Mouse (Mus musculus): ENCODE data around the gene Ssc5d. TPM values are rescaled to one million over a fixed set of nuclear protein-coding genes. Genes with fewer than 3 reads are reported as not detected.

Gene Ssc5d
- polyA plus RNA-seq, 1 experiment from 2014 or later, result 0.97 TPM

DNA sequence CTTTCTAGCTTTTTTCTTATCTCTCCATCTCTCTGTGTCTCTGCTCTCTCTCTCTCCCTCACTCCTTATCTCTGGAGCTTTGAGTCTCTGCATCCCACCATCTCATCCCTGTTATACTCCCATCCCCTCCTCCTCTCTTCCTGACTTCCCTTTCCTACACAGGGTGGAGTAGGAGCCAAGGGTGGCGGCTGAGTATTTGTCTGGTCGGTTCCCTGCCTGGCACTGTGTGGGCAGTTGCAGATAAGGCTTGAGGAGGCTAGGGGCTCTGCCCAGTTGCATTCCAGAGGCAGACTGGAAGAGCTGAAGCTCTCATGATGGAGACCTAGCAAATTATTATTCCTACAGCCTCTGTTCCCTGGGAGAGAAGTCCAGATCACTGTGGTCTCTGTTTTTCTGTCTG is 62.7 kb downstream of the Ssc5d start:
- no peaks in the 10 kb centered on the region for H3K4me1 ChIP-seq (ENCODE audit: control insufficient read depth, insufficient read depth, low read length)
- ATAC-seq (replicated peaks; ENCODE audit: insufficient number of reproducible peaks, low FRiP score, low TSS enrichment, low read depth), result no peak

DNA sequence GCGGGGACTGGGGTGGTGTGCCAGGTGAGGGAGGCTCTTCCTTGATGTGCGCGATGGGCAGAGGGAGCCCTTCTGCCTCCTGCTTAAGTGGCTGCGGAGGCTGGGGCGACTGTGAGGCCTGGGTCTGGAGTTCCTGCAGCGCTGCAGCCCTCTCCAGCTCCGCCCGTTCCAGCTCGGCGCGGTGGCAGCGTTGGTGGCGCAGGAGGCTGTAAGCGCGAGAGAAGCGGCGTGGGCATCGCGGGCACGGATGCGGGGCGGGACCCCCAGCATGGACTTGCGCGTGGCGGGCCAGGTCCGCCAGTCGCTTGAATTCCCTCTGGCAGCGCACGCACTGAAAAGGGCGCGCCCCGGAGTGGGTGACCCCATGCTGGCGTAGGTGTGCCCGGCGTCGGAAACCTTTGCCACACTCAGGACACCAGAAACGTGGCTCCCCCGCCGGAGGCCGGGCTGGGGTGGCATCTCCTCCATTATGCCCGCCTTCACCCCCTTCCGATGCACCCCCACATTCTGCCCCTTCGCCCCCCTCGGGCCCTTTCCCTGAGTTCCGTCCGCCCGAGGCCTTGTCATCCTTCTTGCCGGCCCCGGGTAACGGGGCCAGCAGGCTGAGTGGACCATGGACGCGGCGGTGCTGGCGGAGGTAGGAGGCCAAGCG is 67.9 kb downstream of the Ssc5d start:
- 29% methylated on average over 44 of the region's 55 CpGs for WGBS
- H3K4me2 ChIP-seq (ENCODE audit: low read depth, low read length), result peak overlapping the region; percentile 21; the same call in 1 of the 2 replicates
- peak overlapping the region; percentile 9; the same call in 1 of the 2 replicates for H3K9ac ChIP-seq (replicated peaks; ENCODE audit: low read length)
- no peaks in the 10 kb centered on the region for H3K4me1 ChIP-seq (ENCODE audit: control insufficient read depth, insufficient read depth, low read length)
- H3K36me3 ChIP-seq (replicated peaks; ENCODE audit: control insufficient read depth, insufficient read depth, low read depth, low read length), result peaks cover 4% of the 10 kb centered on the region; the same call in 1 of the 2 replicates
- H3K27ac ChIP-seq (replicated peaks; ENCODE audit: low read depth, low read length), result no peak overlapping the region
- no peak for ATAC-seq (replicated peaks; ENCODE audit: insufficient number of reproducible peaks, low FRiP score, low TSS enrichment, low read depth)
- no peak for DNase-seq (ENCODE audit: low spot score)
- no peaks in the 10 kb centered on the region for H3K9me3 ChIP-seq (replicated peaks; ENCODE audit: control insufficient read depth, low read length)
- H3K27me3 ChIP-seq (ENCODE audit: control insufficient read depth, insufficient read depth, low read length), result peaks cover 21% of the 10 kb centered on the region
- H3K4me3 ChIP-seq (ENCODE audit: low read depth, low read length), result no peak overlapping the region

More for the DNA sequence above, 62.7 kb downstream of the Ssc5d start:
- Histone ChIP-seq H3K27me3 (ENCODE audit: control insufficient read depth, insufficient read depth, low read length) (peaks cover 7% of the 10 kb centered on the region), H3K9me3 (replicated peaks; ENCODE audit: control insufficient read depth, low read length) (no peaks in the 10 kb centered on the region), H3K4me3 (ENCODE audit: low read depth, low read length) (no peak overlapping the region), H3K27ac (replicated peaks; ENCODE audit: low read depth, low read length) (no peak overlapping the region), H3K36me3 (replicated peaks; ENCODE audit: control insufficient read depth, insufficient read depth, low read depth, low read length) (no peaks in the 10 kb centered on the region; the same call in 1 of the 2 replicates), H3K9ac (replicated peaks; ENCODE audit: low read length) (no peak overlapping the region), H3K4me2 (ENCODE audit: low read depth, low read length) (no peak overlapping the region)
- DNase-seq (ENCODE audit: low spot score), result no peak
- WGBS, result 65% methylated on average over 2 of the region's 2 CpGs

DNA sequence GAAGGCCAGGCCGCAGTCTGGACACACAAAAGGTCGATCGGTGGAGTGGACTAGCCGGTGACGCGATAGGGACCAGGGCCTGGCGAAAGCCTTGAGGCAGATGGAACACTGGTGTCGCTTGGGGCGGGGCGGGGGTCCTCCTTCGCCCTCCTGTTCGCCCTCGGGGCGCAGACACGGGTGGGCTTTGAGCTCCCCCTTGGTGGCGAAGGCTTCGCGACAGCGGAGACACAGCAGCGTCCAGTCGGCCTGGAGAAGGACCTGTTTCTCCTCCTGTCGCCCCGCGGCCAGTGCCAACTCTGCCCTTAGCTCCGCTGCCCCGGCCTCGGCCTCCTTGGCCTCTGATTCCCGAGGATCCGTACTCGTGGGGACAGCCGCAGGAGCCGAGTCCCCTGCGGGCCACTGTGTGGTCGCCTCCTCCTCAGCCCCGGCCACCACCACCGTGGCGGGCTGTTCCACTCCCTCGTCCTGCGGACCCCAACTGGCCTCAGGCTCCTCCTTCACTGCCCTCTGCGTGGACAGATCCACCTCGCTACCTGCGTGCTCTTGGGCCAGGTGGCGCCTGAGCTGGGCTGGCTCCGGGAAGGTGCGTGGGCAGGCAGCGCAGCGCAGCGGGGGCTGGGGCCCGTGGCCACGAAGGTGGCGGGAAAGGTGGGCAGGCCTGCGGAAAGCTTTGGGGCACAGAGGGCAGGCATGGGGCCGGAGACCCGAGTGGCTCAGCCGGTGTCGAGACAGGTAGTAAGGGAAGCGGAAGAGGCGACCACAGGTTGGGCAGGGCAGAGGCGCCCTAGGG is 68.6 kb downstream of the Ssc5d start:
- H3K27ac ChIP-seq (replicated peaks; ENCODE audit: low read depth, low read length), result no peak overlapping the region
- peak overlapping the region; percentile 8; the same call in 1 of the 2 replicates for H3K4me3 ChIP-seq (ENCODE audit: low read depth, low read length)
- peak overlapping the region; percentile 21; the same call in 1 of the 2 replicates for H3K4me2 ChIP-seq (ENCODE audit: low read depth, low read length)
- peaks cover 21% of the 10 kb centered on the region for H3K27me3 ChIP-seq (ENCODE audit: control insufficient read depth, insufficient read depth, low read length)
- no peaks in the 10 kb centered on the region for H3K9me3 ChIP-seq (replicated peaks; ENCODE audit: control insufficient read depth, low read length)
- peak overlapping the region; percentile 9; the same call in 1 of the 2 replicates for H3K9ac ChIP-seq (replicated peaks; ENCODE audit: low read length)
- ATAC-seq (replicated peaks; ENCODE audit: insufficient number of reproducible peaks, low FRiP score, low TSS enrichment, low read depth), result no peak
- no peak for DNase-seq (ENCODE audit: low spot score)
- 44% methylated on average over 56 of the region's 59 CpGs for WGBS
- no peaks in the 10 kb centered on the region for H3K4me1 ChIP-seq (ENCODE audit: control insufficient read depth, insufficient read depth, low read length)
- H3K36me3 ChIP-seq (replicated peaks; ENCODE audit: control insufficient read depth, insufficient read depth, low read depth, low read length), result peaks cover 4% of the 10 kb centered on the region; the same call in 1 of the 2 replicates

Other genes with a start within 250 kb of the Ssc5d start
- 102 and 104 TPM in 2 replicates for gene Hspbp1, start 240.7 kb upstream of the Ssc5d start, polyA plus RNA-seq (2014; fragmentation: Nextera tagmentation; extraction: Ambion mirVana)
- gene Brsk1, start 235.2 kb upstream of the Ssc5d start, polyA plus RNA-seq (2014; fragmentation: Nextera tagmentation; extraction: Ambion mirVana), result 2.1 and 2.3 TPM in 2 replicates
- not detected in 2 replicates for gene Tmem150b, start 200.5 kb upstream of the Ssc5d start, polyA plus RNA-seq (2014; fragmentation: Nextera tagmentation; extraction: Ambion mirVana)
- gene Kmt5c, start 185.7 kb upstream of the Ssc5d start, polyA plus RNA-seq (2014; fragmentation: Nextera tagmentation; extraction: Ambion mirVana), result 55.7 and 61.6 TPM in 2 replicates
- gene Cox6b2, start 172.7 kb upstream of the Ssc5d start, polyA plus RNA-seq (2014; fragmentation: Nextera tagmentation; extraction: Ambion mirVana), result 41.6 and 42.1 TPM in 2 replicates
- not detected in 2 replicates for gene Fam71e2, start 154.5 kb upstream of the Ssc5d start, polyA plus RNA-seq (2014; fragmentation: Nextera tagmentation; extraction: Ambion mirVana)
- 0.21 TPM in 1 of 2 replicates, not detected in the other for gene Il11, start 142.9 kb upstream of the Ssc5d start, polyA plus RNA-seq (2014; fragmentation: Nextera tagmentation; extraction: Ambion mirVana)
- gene Tmem190, start 142.8 kb upstream of the Ssc5d start, polyA plus RNA-seq (2014; fragmentation: Nextera tagmentation; extraction: Ambion mirVana), result not detected in 2 replicates
- 1.3 and 1.4 TPM in 2 replicates for gene Tmem238, start 136.1 kb upstream of the Ssc5d start, polyA plus RNA-seq (2014; fragmentation: Nextera tagmentation; extraction: Ambion mirVana)
- 149 and 169 TPM in 2 replicates for gene Rpl28, start 132.9 kb upstream of the Ssc5d start, polyA plus RNA-seq (2014; fragmentation: Nextera tagmentation; extraction: Ambion mirVana)
- 453 and 487 TPM in 2 replicates for gene Ube2s, start 113.2 kb upstream of the Ssc5d start, polyA plus RNA-seq (2014; fragmentation: Nextera tagmentation; extraction: Ambion mirVana)
- 0.72 TPM in 2 replicates for gene Shisa7, start 81.1 kb upstream of the Ssc5d start, polyA plus RNA-seq (2014; fragmentation: Nextera tagmentation; extraction: Ambion mirVana)
- 2.4 and 2.9 TPM in 2 replicates for gene Isoc2b, start 55.5 kb upstream of the Ssc5d start, polyA plus RNA-seq (2014; fragmentation: Nextera tagmentation; extraction: Ambion mirVana)
- gene Isoc2a, start 48.6 kb upstream of the Ssc5d start, polyA plus RNA-seq (2014; fragmentation: Nextera tagmentation; extraction: Ambion mirVana), result 0.70 and 0.72 TPM in 2 replicates
- 0.27 TPM in 1 of 2 replicates, not detected in the other for gene Gm36210, start 19.3 kb upstream of the Ssc5d start, polyA plus RNA-seq (2014; fragmentation: Nextera tagmentation; extraction: Ambion mirVana)
- 2.5 and 3.6 TPM in 2 replicates for gene Zfp628, start 10.6 kb upstream of the Ssc5d start, polyA plus RNA-seq (2014; fragmentation: Nextera tagmentation; extraction: Ambion mirVana)
- 2.7 and 2.8 TPM in 2 replicates for gene Nat14, start 3.8 kb upstream of the Ssc5d start, polyA plus RNA-seq (2014; fragmentation: Nextera tagmentation; extraction: Ambion mirVana)
- gene Sbk2, start 38.6 kb downstream of the Ssc5d start, polyA plus RNA-seq (2014; fragmentation: Nextera tagmentation; extraction: Ambion mirVana), result 0.21 TPM in 1 of 2 replicates, not detected in the other
- 0.06 TPM in 1 of 2 replicates, not detected in the other for gene Sbk3, start 45.4 kb downstream of the Ssc5d start, polyA plus RNA-seq (2014; fragmentation: Nextera tagmentation; extraction: Ambion mirVana)
- 25.3 and 28.4 TPM in 2 replicates for gene Zfp579, start 70.4 kb downstream of the Ssc5d start, polyA plus RNA-seq (2014; fragmentation: Nextera tagmentation; extraction: Ambion mirVana)
- gene Zfp524, start 88.6 kb downstream of the Ssc5d start, polyA plus RNA-seq (2014; fragmentation: Nextera tagmentation; extraction: Ambion mirVana), result 7.5 and 9.4 TPM in 2 replicates
- gene Fiz1, start 88.9 kb downstream of the Ssc5d start, polyA plus RNA-seq (2014; fragmentation: Nextera tagmentation; extraction: Ambion mirVana), result 42.5 and 43.0 TPM in 2 replicates
- 0.59 TPM in 1 of 2 replicates, not detected in the other for gene Gm44973, start 89.7 kb downstream of the Ssc5d start, polyA plus RNA-seq (2014; fragmentation: Nextera tagmentation; extraction: Ambion mirVana)
- gene Zfp865, start 94.6 kb downstream of the Ssc5d start, polyA plus RNA-seq (2014; fragmentation: Nextera tagmentation; extraction: Ambion mirVana), result 4.5 and 5.9 TPM in 2 replicates
- 14.9 and 15.1 TPM in 2 replicates for gene Ccdc106, start 94.8 kb downstream of the Ssc5d start, polyA plus RNA-seq (2014; fragmentation: Nextera tagmentation; extraction: Ambion mirVana)
- not detected in 2 replicates for gene 4632433K11Rik, start 108.3 kb downstream of the Ssc5d start, polyA plus RNA-seq (2014; fragmentation: Nextera tagmentation; extraction: Ambion mirVana)
- gene Zfp784, start 112.7 kb downstream of the Ssc5d start, polyA plus RNA-seq (2014; fragmentation: Nextera tagmentation; extraction: Ambion mirVana), result 2.7 and 3.3 TPM in 2 replicates
- gene Zfp580, start 125.8 kb downstream of the Ssc5d start, polyA plus RNA-seq (2014; fragmentation: Nextera tagmentation; extraction: Ambion mirVana), result 25.0 and 32.3 TPM in 2 replicates
- gene U2af2, start 136.4 kb downstream of the Ssc5d start, polyA plus RNA-seq (2014; fragmentation: Nextera tagmentation; extraction: Ambion mirVana), result 156 and 164 TPM in 2 replicates
- gene Epn1, start 154.4 kb downstream of the Ssc5d start, polyA plus RNA-seq (2014; fragmentation: Nextera tagmentation; extraction: Ambion mirVana), result 46.3 and 51.3 TPM in 2 replicates
- gene Rfpl4, start 191.2 kb downstream of the Ssc5d start, polyA plus RNA-seq (2014; fragmentation: Nextera tagmentation; extraction: Ambion mirVana), result not detected in 2 replicates
- 0.28 and 0.35 TPM in 2 replicates for gene Rasl2-9, start 200.2 kb downstream of the Ssc5d start, polyA plus RNA-seq (2014; fragmentation: Nextera tagmentation; extraction: Ambion mirVana)
- gene Vmn1r55, start 223.9 kb downstream of the Ssc5d start, polyA plus RNA-seq (2014; fragmentation: Nextera tagmentation; extraction: Ambion mirVana), result 0.01 TPM in 1 of 2 replicates, not detected in the other